ENCODE assay signal across 32 mouse cellular contexts in the genomic region with DNA sequence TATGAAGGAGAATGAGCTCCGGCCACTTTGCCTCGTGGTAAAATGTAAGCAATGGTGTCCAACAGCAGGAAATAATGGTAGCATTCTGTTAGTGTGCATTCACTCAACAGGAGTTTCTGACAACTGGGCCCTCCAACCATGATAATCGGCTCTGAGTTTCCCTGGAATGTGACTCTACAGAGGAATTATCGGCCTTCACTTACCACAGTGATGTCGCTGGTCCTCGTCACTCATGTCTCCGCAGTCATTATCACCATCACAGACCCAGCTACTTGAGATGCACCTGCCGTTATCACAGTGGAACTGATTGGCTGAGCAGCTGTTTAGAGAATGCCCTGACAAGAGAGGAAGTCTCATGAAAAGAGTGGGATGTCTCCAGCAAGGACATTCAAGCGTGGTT.
"Had no signal": no experiment of that assay in that cellular context is flagged by ENCODE, and none has a peak within 500 bp of the region (broad histone marks: within the 10 kb centered on the region; RNA-seq: fewer than 3 reads in every experiment).

No protein-coding gene starts in this region.

- H3K9me3 ChIP-seq: limb, embryonic 10.5 days; limb, embryonic 12.5 days; limb, embryonic 13.5 days; limb, embryonic 15.5 days; liver, embryonic 12.5 days; liver, embryonic 13.5 days; liver, embryonic 15.5 days; lung, embryonic 15.5 days; megakaryocyte, embryonic 14.5 days; midbrain, embryonic 10.5 days; midbrain, embryonic 12.5 days; midbrain, embryonic 13.5 days; midbrain, embryonic 15.5 days; neural tube, embryonic 12.5 days had no signal

- H3K27me3 ChIP-seq: limb, embryonic 12.5 days; limb, embryonic 13.5 days; limb, embryonic 15.5 days; liver, embryonic 12.5 days; liver, embryonic 13.5 days; liver, embryonic 15.5 days; lung, embryonic 15.5 days; midbrain, embryonic 12.5 days; midbrain, embryonic 13.5 days; midbrain, embryonic 15.5 days; neural tube, embryonic 12.5 days had no signal

- H3K4me2 ChIP-seq: limb, embryonic 12.5 days; limb, embryonic 13.5 days; limb, embryonic 15.5 days; liver, embryonic 11.5 days; liver, embryonic 12.5 days; liver, embryonic 13.5 days; liver, embryonic 15.5 days; lung, embryonic 14.5 days; lung, embryonic 15.5 days; midbrain, embryonic 11.5 days; midbrain, embryonic 12.5 days; midbrain, embryonic 13.5 days; midbrain, embryonic 15.5 days; neural tube, embryonic 12.5 days had no signal

- H3K4me1 ChIP-seq: limb, embryonic 10.5 days; limb, embryonic 12.5 days; limb, embryonic 13.5 days; limb, embryonic 15.5 days; liver, embryonic 12.5 days; liver, embryonic 13.5 days; liver, embryonic 15.5 days; megakaryocyte, embryonic 14.5 days; midbrain, embryonic 10.5 days; midbrain, embryonic 12.5 days; midbrain, embryonic 13.5 days; midbrain, embryonic 15.5 days; neural tube, embryonic 12.5 days had no signal

- H3K27ac ChIP-seq: limb, embryonic 10.5 days; limb, embryonic 12.5 days; limb, embryonic 13.5 days; limb, embryonic 15.5 days; liver, embryonic 12.5 days; liver, embryonic 13.5 days; liver, embryonic 14.5 days; liver, embryonic 15.5 days; lung, embryonic 15.5 days; macrophage; midbrain, embryonic 10.5 days; midbrain, embryonic 12.5 days; midbrain, embryonic 13.5 days; midbrain, embryonic 15.5 days; neural tube, embryonic 12.5 days had no signal

- DNase-seq: left cerebral cortex, postnatal 4 days; liver; liver, embryonic 13.5 days; liver, postnatal 0 days; lung, adult 18-20 months; lung, adult 2 months; lung, embryonic 14.5 days; lung, postnatal 10 days; lung, postnatal 14 days; lung, postnatal 36 days; lung, postnatal 4 days; midbrain, embryonic 14.5 days had no signal

- H3K36me3 ChIP-seq: limb, embryonic 10.5 days; limb, embryonic 12.5 days; limb, embryonic 13.5 days; limb, embryonic 15.5 days; liver, embryonic 12.5 days; liver, embryonic 13.5 days; liver, embryonic 15.5 days; lung, embryonic 15.5 days; midbrain, embryonic 15.5 days; neural tube, embryonic 12.5 days had no signal

- H3K4me3 ChIP-seq: limb, embryonic 10.5 days; limb, embryonic 12.5 days; limb, embryonic 13.5 days; limb, embryonic 15.5 days; liver, embryonic 12.5 days; liver, embryonic 13.5 days; liver, embryonic 15.5 days; lung, embryonic 15.5 days; megakaryocyte, embryonic 14.5 days; midbrain, embryonic 10.5 days; midbrain, embryonic 12.5 days; midbrain, embryonic 13.5 days; midbrain, embryonic 15.5 days; myocyte; neural tube, embryonic 12.5 days had no signal

- ATAC-seq: liver, embryonic 12.5 days; liver, postnatal 0 days; lung, postnatal 0 days; midbrain, embryonic 13.5 days; midbrain, embryonic 15.5 days; midbrain, embryonic 16.5 days had no signal

- H3K9ac ChIP-seq: limb, embryonic 12.5 days; limb, embryonic 13.5 days; limb, embryonic 15.5 days; liver, embryonic 12.5 days; liver, embryonic 13.5 days; liver, embryonic 14.5 days; liver, embryonic 15.5 days; liver, postnatal 0 days; lung, embryonic 14.5 days; lung, embryonic 15.5 days; midbrain, embryonic 12.5 days; midbrain, embryonic 13.5 days; midbrain, embryonic 15.5 days; neural tube, embryonic 12.5 days had no signal
